Mouse (Mus musculus): ENCODE data around the gene Nyap1.

Gene Nyap1

DNA sequence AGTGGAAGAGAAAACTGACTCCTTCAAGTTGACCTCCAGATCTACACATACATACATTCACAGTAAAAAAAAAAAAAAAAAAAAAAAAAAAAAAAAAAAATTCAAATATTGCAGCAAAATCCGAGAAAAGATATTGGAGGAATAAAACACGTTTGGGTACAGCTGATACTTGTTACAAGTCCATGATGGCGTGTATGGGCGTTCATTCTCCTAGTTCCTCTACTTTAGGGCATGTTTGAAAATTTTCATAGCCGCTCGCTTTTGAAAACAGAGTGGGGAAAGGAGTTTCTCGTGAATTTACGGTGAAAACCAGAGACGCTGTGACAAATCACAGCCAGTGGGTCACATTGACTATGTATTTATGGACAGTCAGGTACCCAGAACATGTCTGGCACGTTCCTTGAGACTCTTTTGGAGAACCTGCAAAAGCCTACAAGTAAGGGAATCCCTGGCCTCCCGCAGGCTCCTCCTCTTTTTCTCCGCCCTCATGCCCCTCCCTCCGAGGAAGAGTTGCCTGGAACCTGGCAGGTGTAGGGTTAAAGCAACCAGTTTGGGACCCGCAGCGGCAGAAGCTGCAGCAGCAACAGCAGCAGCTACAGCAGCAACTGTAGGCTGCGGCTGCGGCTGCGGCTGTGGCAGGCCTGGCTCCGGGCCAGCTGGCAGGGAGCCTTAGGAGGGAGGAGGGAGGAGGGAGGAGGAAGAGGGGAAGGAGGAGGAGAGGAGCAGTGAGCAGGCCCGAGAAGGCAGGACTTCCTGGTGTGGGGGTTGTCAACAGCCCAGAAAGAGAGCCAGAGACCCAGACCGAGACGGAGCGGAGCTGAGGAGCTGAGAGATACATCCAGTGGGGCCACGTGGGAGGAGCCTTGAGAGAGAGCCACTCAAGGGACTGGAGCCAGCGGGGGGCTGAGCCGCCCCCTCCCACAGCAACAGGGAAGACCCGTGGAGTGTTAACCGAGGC is 4.1 kb upstream of the Nyap1 start, which contains the start of gene Tsc22d4:
Gene Tsc22d4, plus strand, starts transcription at position 517 of the 958 bp plus-strand sequence.
- DNase-seq (ENCODE audit: low read depth, low spot score) = peak; percentile 91

DNA sequence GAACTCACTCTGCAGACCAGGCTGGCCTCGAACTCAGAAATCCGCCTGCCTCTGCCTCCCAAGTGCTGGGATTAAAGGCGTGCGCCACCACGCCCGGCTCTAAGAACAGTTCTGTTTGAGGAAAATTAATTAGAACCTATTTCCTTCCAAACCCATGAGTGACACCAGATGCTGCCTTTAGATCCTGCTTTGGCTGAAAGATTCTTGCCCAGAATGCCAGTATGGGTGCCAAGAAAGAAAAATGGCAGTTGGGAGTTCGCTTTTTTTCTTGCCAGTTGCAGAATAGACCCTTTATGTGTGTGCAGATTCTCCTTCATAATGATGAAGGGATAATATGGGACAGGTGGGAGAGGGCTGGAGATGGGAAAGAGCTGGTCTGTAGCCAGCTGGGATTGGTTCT is 2.8 kb upstream of the Nyap1 start:
- no peak for DNase-seq (ENCODE audit: low read depth, low spot score)

DNA sequence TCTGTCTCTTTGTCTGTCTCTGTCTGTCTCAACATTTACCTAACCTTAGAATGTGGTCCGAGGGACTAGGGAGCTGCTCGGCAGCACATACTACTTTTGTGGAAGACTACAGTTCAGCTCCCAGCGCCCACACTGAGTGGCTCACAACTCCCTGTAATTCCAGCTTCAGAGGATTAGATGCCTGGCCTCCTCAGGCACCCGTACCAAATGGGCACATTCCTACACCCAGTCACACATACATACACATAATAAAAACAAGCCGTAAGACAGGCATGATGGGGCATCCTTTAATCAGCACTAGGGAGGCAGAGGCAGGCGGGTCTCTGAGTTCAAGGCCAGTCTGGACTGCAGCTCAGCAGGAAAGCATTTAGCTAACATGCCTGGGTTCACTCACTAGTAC is 1.4 kb upstream of the Nyap1 start:
- DNase-seq (ENCODE audit: low read depth, low spot score) = no peak

DNA sequence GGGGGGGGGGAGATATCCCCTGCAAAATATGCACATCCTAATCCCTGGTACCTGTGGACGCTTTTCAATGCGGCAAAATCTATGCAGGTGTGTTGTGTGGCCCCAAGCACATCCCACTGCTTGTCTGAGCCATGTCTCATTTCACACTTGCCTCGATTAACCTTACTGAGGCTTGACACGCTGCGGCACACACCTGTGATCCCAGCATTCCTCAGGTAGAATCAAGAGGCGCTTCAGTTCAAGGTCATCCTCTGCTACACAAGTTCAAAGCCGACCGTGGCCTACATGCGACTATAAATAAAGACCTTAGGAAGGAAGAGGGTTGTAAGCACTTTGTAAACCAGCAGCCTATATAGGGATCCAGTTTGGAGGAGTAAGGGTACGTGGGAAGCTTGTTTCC is 641 bp upstream of the Nyap1 start:
- DNase-seq (ENCODE audit: low read depth, low spot score) = no peak

DNA sequence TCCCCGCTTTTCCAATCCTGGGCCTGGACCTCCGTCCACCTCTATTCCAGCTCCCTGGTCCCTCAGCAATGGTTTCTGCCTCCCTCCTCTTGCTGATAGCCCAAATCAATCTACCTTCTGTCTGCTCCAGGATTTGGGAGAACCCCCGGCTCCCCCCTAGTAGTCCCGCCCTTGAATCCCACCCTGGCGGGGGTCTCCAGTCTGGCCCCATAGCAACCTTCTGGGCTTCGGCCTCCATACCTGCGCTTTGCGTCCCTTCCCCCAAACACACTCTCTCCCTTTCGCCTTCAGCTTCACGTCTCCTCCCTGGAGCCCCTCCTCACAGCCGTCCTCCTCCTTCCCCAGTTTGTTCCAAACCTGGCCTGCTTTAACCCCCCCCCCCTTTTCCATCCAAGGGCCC is 901 bp downstream of the Nyap1 start:
- DNase-seq (ENCODE audit: low read depth, low spot score) = no peak

DNA sequence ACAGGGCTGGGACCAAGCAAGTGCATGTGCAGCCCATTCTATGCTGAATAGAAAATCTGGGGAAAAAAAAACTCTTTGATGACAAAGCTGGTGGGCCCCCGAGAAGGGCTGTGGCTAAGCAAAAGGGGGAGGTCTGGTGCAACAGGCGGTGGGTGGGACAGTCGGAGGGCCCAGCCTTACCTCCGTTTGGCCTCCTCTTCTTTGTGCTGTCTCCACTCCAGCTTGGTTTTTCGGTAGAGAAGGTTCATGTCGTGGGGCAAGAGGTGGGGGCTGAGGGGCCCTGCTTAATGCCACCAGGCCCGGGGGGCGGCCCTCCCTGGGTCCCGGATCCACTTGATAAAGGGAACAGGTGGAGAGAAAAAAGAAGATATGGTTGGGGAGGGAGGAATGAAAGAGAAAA is 1.9 kb downstream of the Nyap1 start:
- DNase-seq (ENCODE audit: low read depth, low spot score) = no peak

DNA sequence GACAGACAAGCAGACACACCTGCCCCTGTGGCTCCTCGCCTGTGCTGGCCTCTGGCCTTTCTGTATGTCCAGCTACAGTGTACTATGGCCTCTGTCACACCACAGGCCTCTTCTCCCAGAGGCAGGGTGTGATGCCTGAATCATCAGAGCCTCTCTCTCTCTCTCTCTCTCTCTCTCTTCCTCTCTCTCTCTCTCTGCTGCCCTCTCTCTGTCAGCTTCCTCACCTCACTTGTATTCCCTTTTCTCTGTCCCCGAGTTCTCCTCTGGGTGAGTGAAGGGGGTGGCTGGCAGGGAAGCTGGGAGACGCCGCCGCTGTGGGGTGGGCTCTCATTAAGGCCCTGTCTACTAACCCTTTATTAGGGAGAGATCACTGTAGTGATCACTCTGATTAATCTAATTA is 2.9 kb downstream of the Nyap1 start:
- DNase-seq (ENCODE audit: low read depth, low spot score) = no peak

DNA sequence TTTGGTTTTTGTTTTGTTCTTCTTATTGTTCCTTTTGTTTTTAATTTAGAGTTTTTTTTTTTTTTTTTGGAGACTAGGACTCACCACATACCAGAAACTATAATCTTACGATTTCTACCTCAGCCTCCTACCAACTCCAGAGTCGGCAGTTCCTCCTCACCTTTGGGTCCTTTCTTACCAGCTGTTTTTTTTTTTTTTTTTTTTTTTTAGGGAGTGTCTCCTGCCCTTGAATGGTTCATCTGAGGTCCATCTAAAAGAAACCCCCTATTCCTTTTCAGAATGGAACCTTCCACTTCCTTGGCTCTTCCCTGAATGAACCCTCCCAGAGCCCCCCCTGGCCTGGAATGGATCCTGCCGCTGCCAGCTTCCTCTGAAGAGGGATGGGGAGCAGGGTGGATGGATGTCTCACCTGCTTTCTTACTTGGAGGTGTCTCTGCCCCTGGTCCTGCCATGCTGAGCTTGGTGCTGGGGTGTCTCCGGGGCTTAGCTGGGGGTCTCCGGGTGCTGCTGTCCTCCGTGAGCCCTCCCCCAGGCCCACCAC is 3.9 kb downstream of the Nyap1 start:
- no peak for DNase-seq (ENCODE audit: low read depth, low spot score)

DNA sequence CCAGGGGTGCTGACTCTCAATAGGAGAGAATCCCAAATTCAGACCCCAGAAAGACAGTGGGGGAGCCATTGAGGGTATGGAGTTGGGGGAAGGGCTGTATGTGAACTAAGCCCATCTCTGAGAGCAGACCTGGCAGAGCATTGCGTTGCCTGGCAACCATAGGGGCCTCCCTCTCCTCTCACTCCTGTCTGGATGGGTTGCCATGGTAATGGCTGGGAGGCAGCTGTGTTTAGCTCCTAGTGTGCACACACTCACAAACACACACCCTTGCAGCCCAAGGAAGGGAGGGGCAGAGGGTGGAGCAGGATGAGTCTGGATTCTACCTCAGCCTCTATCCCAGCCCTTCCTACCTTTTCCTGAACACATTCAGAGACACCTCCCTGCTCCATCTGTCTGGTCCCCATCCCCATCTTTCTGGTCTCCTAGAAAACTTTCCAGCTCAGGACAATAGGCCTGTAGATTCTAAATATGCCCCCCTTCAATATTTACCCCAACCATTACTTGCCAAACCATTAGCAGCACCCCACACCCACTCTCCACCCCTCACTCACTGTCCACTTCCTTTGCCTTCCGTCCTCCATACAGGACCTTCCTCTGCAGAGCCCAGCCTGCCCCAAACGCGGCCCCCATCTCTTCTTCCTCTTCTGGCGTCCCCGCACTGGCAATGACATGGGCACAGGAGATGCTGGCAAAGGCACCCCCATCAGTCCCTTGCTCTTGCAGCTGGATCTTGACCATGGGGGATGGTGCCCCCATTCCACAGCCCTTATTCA is 6.9 kb downstream of the Nyap1 start:
- DNase-seq (ENCODE audit: low read depth, low spot score) = peak; percentile 91

DNA sequence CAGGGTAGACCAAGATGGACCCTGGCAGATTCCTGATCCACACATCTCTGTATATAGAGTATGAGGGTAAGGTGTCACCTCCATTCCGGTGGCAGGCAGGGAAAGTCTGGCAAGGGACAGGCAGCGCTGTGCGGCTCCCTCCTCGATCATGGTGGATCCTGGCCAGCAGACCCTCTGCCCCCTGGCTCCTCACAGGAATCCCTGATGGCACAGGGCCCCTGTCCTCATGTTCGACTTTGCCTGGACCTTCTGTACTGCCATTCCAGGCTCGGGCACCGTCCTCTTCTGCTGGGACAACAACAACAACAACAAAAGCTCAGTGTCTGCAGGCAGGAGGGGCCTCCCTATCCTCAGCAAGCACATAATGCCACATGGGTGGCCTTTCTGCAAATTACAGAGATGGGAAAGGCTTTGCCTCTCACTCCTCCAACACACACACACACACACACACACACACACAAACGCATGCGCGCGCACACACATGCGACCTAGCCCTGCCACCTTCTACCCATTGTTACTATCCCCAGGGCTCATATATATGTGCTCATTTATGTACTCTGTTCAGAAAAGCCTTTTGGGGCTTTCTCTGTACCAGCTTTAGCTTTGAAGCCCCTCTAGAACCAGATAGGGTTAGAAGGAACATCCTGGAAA is 7.6 kb downstream of the Nyap1 start:
- no peak for DNase-seq (ENCODE audit: low read depth, low spot score)

DNA sequence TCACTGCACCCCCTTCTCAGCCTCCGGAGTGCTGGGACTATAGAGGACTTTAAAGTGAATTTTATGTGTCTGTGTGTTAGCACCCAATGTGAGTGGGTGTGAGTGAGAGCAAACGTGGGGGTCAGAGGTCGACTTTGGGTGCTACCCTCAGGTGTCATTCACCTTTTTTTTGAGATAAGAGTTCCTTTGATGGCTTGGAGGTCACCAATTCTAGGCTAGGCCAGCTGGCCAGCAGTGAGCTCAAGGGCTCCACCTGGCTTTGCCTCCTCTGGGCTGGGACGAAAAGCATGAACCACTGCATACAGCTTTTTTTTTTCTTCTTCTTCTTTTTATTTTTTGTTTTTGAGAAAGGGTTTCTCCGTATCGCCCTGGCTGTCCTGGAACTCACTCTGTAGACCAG is 14.6 kb downstream of the Nyap1 start:
- no peak for DNase-seq (ENCODE audit: low read depth, low spot score)

DNA sequence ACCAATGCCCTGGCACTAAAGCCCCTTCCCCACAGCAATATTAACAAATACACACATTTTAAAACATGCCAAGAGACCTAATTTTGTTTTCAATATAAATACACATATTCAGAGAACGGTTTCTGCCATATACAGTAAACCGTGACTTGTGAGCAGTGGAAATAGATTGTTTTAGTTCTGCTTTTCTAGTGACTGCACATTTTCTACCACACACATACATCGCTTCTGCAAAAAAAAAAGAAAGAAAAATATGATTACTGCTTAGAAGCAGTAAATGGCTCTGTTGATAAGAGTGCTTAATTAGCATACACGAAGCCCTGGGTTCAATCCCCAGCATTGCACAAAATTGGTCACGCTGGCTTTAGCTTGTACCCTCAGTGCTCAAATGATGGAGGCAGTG is 17.6 kb downstream of the Nyap1 start:
- no peak for DNase-seq (ENCODE audit: low read depth, low spot score)

DNA sequence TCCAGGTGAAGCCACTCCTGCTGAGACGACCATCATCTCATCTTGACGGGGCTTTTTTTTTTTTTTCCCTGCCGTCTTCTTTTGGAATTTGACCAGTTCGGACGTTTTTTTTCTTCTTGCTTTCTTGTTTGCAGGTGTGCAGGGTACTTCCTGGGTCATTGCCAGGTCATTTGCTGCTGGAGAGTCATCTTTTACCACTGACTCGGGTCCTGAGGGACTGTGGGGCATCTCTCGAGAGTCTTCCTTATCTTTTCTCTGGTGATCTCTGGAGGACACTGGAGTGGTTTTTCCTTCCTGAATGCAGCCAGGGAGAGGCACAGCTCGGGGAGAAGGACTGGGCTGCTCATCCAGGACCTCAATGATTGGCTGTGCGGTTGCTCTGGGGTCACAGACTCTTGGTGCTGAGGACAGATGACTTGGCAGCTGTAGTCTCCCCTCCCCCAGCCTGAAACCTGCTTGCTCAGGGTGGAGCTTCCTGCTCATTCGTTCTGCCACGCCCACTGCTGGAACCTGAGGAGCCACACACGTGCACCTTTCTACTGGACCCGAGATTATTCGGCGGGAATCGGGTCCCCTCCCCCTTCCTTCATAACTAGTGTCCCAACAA is 20.7 kb downstream of the Nyap1 start:
- peak; percentile 34 for DNase-seq (ENCODE audit: low read depth, low spot score)

DNA sequence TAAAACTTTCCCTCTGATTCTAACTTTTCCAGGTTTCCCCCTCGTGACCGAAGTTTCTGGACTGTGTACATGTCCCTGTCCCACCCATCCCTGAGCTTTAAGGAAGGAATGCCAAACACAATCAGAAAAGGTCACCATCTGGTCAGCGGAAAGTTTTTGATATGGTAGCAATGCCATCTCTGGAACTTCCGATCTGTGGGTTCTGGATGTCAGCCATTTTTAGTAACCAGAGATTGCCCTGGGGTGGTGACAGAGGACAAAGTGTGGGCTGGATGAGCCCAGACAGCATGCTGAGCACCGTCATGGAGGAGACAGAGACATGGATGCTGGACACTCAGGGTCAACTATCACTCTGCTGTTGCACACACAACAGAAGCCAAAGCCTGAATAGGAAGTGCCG is 22.3 kb downstream of the Nyap1 start:
- DNase-seq (ENCODE audit: low read depth, low spot score) = no peak

DNA sequence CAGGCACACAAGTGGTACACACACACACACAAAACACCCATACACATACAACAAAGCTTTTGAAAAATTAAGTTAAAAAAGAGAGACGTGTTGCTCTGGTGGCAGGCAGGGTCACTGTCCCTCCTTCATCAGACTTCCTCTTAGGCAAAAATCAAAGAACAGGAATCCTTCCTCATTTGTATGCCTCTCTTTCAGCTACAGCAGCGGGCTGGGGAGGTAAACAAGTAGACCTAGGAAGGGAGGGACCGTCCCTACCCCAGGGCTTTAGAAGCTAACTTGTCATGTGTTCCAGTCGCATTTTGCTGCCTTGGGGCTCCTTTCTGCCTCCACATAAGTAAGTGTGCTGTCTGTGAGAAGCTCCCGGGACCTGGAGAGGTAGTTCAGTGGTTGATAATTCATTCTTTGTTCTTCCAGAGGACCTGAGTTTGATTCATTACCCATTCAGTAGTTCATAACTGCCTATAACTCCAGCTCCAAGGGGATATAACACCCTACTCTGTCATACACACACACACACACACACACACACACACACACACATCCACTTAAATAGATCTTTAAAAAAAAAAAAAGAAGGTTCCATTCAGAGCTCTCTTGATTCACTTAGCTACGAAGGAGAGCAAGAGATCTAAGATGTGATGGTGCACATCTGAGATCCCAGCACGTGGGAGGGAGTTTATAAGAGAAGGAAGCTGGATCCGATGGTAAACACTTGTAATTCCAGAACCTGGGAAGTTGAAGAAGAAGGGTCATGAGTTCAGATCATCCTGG is 23.2 kb downstream of the Nyap1 start:
- no peak for DNase-seq (ENCODE audit: low read depth, low spot score)

DNA sequence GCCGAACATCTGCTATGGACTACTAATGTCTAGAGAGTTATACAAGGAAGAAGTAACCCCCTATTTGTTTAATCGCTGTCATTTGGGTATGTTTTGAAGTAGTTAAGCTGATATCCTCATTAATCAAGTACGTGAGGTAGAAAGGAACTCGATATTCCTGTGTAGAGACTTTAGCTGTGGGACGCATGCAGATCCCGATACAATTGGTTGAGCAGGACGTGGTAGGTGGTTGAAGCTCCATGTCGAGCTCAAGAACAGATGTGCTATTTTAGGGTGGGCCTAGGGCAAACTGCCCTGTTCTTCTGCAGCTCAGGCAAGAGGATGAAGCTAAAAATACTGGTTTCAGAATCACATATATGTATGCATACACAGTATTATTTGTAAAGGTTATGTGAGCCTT is 25.7 kb downstream of the Nyap1 start:
- no peak for DNase-seq (ENCODE audit: low read depth, low spot score)

DNA sequence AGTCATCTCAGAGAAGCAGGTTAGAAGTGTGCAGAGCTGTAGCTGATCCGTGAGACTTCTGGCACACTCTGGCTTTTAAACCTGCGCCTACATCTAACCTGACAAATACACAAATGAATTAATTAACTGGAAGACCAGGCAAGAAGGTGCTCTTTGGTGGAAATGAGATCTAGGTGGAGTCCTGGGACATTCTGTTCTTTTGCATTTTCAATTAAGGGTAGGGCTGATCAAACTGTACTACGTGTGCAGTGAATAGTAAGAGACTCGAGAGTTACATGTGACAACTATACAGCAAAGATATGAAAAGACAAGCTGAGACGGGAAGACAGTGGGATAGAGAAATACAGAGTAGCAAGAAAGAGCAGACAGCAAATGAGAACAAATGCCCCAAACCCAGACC is 28.0 kb downstream of the Nyap1 start:
- no peak for DNase-seq (ENCODE audit: low read depth, low spot score)

DNA sequence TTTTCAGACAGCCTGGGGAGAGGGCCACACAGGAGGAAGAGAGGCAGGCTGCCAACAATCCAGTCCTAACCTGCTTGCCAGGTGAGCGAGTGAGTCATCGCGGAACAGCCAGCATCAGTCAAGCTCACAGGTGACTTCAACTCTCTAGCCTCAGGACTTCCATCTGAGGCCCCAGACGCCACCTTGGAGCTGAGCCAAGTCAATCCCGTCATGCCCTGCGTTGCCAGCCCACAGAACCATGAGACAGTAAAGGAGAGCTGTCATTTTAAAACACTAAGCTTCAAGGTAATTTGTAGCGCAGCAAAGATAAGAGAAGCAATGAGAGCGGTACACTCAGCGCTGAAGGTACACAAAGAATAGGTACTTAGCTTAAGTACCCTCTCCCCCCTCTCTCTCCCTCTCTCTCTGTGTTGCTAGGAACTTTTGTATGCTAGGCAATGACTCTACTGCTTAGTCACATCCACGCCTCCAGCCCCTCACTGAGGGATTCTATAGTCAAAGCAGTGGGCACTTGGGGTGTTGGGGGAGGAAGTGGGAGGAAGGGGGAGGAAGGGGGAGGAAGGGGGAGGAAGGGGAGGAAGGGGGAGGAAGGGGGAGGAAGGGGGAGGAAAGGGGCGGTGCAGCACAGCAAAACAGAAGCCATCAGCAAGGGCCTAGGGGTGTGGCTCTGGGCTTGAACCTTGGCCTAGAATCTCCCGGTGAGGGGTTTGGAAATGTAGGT is 34.3 kb downstream of the Nyap1 start:
- no peak for DNase-seq (ENCODE audit: low read depth, low spot score)

DNA sequence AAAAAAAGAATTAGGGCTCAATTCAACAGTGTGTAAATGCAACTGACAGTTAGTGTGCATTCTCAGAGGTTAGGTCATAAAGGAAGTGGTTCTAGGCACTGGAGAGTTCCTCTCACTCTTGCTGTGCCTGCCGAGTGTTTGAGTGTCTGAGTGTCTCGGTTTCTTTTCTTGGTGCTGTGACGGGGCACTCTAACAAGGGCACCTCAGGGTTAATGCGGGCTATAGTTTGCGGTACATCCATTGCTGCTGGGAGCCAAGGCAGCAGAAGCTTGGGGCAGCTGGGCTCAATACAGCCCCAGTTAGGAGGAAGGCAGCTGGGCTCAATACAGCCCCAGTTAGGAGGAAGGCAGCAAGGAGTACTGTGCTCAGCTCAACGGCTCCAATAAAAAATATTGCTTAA is 36.2 kb downstream of the Nyap1 start:
- DNase-seq (ENCODE audit: low read depth, low spot score) = no peak

DNA sequence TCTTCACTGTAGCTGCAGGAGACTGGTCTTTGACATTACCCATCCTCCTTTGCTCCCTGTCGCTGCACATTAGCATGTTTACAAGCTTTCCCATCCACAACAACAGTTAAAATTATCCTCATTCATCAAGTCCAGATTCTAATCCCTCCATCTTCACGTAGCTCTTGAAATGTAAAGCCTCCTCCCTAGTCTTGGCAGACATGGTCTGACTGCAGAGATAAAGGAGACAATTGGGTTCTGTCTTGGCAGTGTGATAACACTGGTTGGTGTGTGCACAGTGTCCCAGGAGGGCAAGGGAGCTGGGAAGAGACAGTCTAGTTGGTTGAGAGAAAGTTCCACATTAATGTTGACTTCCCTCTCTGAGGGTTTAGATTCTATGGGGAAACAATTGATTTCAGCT is 41.6 kb downstream of the Nyap1 start:
- DNase-seq (ENCODE audit: low read depth, low spot score) = no peak
